Mouse (Mus musculus): ENCODE measurements around the gene Tmem170.

Tmem170 gene

DNA sequence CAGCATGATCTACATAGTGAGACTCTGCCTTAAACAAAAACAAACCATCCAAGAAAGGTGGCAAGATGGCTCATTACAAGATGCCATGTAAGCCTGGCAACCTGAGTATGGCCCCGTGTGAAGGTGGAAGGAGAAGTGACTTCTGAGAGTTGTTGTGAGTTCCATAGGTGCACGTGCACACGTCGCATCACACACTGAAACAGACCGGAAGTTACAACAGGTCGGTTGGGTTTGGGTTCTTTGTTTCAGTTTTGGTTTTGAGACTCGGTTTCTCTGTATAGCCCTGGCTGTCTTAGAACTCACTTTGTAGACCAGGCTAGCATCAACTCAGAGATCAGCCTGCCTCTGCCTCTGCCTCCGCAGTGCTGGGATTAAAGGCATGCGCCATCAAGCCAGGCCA is 62.7 kb downstream of the Tmem170 start:
- DNase-seq (ENCODE audit: low spot score) = no peak

Measured in yolk sac, embryonic 10.5 days (tissue).